In genomic region chr8:122229819-122230711, GRCm38 (mm10) we compare ENCODE assay signal across 8 mouse cellular contexts. TPM values are rescaled to one million over a fixed set of nuclear protein-coding genes. Genes with fewer than 3 reads are reported as not detected.
DNase-seq lines count a peak whose midpoint lies in the region; ATAC-seq lines count a peak whose summit lies in the region.

No protein-coding gene starts in this region.

- peaks cover 25% of the 10 kb centered on the region for H3K4me1 ChIP-seq in heart, embryonic 11.5 days (ENCODE audit: control insufficient read depth, insufficient read depth, low read length)
- H3K4me1 ChIP-seq in midbrain, embryonic 15.5 days, result peaks cover 17% of the 10 kb centered on the region

- H3K4me2 ChIP-seq in heart, embryonic 11.5 days, result peak overlapping the region; percentile 96
- peak overlapping the region; percentile 96 for H3K4me2 ChIP-seq in midbrain, embryonic 15.5 days

- peak; percentile 13; the same call in 1 of the 2 replicates for ATAC-seq in heart, embryonic 11.5 days (replicated peaks; ENCODE audit: insufficient number of reproducible peaks, low FRiP score, low TSS enrichment)
- ATAC-seq in midbrain, embryonic 15.5 days (replicated peaks), result peak; percentile 40

- H3K27ac ChIP-seq in heart, embryonic 11.5 days (ENCODE audit: low read depth, low read length), result no peak overlapping the region
- no peak overlapping the region for H3K27ac ChIP-seq in midbrain, embryonic 15.5 days

- peak; percentile 45 for DNase-seq in adrenal gland, adult 2 months
- no peak for DNase-seq in adrenal gland, postnatal 4 days (ENCODE audit: low spot score in 2 of 2)
- DNase-seq in 3134 (ENCODE audit: extremely low read depth, insufficient read length, low spot score), result peak; percentile 82
- peak; percentile 30 for DNase-seq in embryo, embryonic 10.5 days (ENCODE audit: low spot score)
- DNase-seq in kidney, postnatal 4 days, result peak; percentile 25 to 43
- no peak for DNase-seq in layer of hippocampus, adult 9-11 months

- peaks cover 41% of the 10 kb centered on the region for H3K27me3 ChIP-seq in heart, embryonic 11.5 days (ENCODE audit: control insufficient read depth, insufficient read depth, low read length)
- peaks cover 33% of the 10 kb centered on the region for H3K27me3 ChIP-seq in midbrain, embryonic 15.5 days (replicated peaks)

- H3K36me3 ChIP-seq in heart, embryonic 11.5 days (ENCODE audit: control insufficient read depth, insufficient read depth, low read length), result no peaks in the 10 kb centered on the region
- H3K36me3 ChIP-seq in midbrain, embryonic 15.5 days (replicated peaks), result no peaks in the 10 kb centered on the region

- H3K9ac ChIP-seq in heart, embryonic 11.5 days (ENCODE audit: low read depth, low read length), result peak overlapping the region; percentile 73
- peak overlapping the region; percentile 2; the same call in 1 of the 2 replicates for H3K9ac ChIP-seq in midbrain, embryonic 15.5 days

- no peaks in the 10 kb centered on the region for H3K9me3 ChIP-seq in heart, embryonic 11.5 days (replicated peaks; ENCODE audit: control insufficient read depth, low read length)
- no peaks in the 10 kb centered on the region for H3K9me3 ChIP-seq in midbrain, embryonic 15.5 days

- 1% methylated on average over 79 of the region's 98 CpGs for WGBS in heart, embryonic 11.5 days (ENCODE audit: insufficient replicate concordance)
- WGBS in midbrain, embryonic 15.5 days, result under 1% methylated on average over 92 of the region's 98 CpGs

- peak overlapping the region; percentile 61 for H3K4me3 ChIP-seq in heart, embryonic 11.5 days (ENCODE audit: low read depth, low read length)
- H3K4me3 ChIP-seq in midbrain, embryonic 15.5 days, result peak overlapping the region; percentile 49

RNA-seq across cellular contexts. Expression of gene Zfpm1, which starts 51.9 kb away (rescaled TPM):
- total RNA-seq in adrenal gland, adult 2 months (2021), result 10 to 100 TPM; 16.0 to 24.2 TPM
- polyA plus RNA-seq in adrenal gland, adult 2 months (2012; rRNA removed), result 37.4 and 60.4 TPM in 2 replicates
- 10 to 100 TPM; 32.9 to 42.5 TPM for total RNA-seq in adrenal gland, postnatal 4 days (2021)
- polyA plus RNA-seq in heart, embryonic 11.5 days (2014; fragmentation: Nextera tagmentation; extraction: Ambion mirVana), result 6.9 and 7.9 TPM in 2 replicates
- 1.5 and 1.8 TPM in 2 replicates for polyA plus RNA-seq in midbrain, embryonic 15.5 days (2015; fragmentation: Nextera tagmentation; extraction: Ambion mirVana)

Comparison
In these comparisons a context has a peak if more than half of its experiments do, and no peak if none do; other contexts are left out.
1. DNase-seq: peak in adrenal gland, adult 2 months (single experiment), 3134 (single experiment), embryo, embryonic 10.5 days (single experiment) and kidney, postnatal 4 days (2 of 2); none in adrenal gland, postnatal 4 days (0 of 2) and layer of hippocampus, adult 9-11 months (single experiment).